Mouse (Mus musculus) heart, adult 2 months (tissue): ENCODE results near the gene Kcnj13. TPM values are rescaled to one million over a fixed set of nuclear protein-coding genes. Genes with fewer than 3 reads are reported as not detected.

ENCODE experiments used
- DNase-seq, 2 experiments: peaks; one replicate each; pipeline ENCODE4 v3.0.0; 2021
- H3K27ac ChIP-seq: fragments of 200-600 bp; 2 replicates; pipeline ENCODE4 v1.8.1; 2022
- H3K27me3 ChIP-seq: fragments of 200-500 bp; 2 replicates; pipeline ENCODE4 v1.6.1; 2012; ENCODE audit warnings: mild to moderate bottlenecking, low read length, inconsistent platforms, mixed read lengths; ENCODE audit not compliant: control insufficient read depth, insufficient read depth
- H3K36me3 ChIP-seq: fragments of 200-500 bp; 2 replicates; pipeline ENCODE4 v1.6.1; 2012; ENCODE audit warnings: low read length, inconsistent platforms; ENCODE audit not compliant: control insufficient read depth, insufficient read depth
- H3K4me1 ChIP-seq: fragments of 200-500 bp; 2 replicates; pipeline ENCODE4 v1.6.1; 2011; ENCODE audit warnings: low read length; ENCODE audit not compliant: control insufficient read depth, insufficient read depth
- H3K4me3 ChIP-seq: fragments of 200-600 bp; 2 replicates; pipeline ENCODE4 v1.8.1; 2022
- H3K79me2 ChIP-seq: fragments of 200-500 bp; replicated peaks from 2 replicates; pipeline ENCODE4 v1.6.1; 2012; ENCODE audit warnings: mild to moderate bottlenecking, inconsistent platforms, low read length, moderate library complexity, mixed read lengths; ENCODE audit not compliant: control insufficient read depth, insufficient read depth
- H3K9ac ChIP-seq: fragments of 200-500 bp; 2 replicates; pipeline ENCODE4 v1.6.1; 2012; ENCODE audit warnings: low read depth, mild to moderate bottlenecking, control low read depth, inconsistent platforms, low read length, mixed read lengths
- CTCF ChIP-seq: fragments of 200-600 bp; IDR thresholded peaks from 2 replicates; pipeline ENCODE4 v1.8.1; 2022; ENCODE audit warnings: antibody characterized with exemption, mild to moderate bottlenecking, moderate library complexity
- EP300 ChIP-seq: fragments of 200-500 bp; IDR thresholded peaks from 2 replicates; pipeline ENCODE4 v1.6.1; 2011; ENCODE audit warnings: low read depth, low read length, control low read depth; ENCODE audit not compliant: insufficient read depth
- POLR2A ChIP-seq: fragments of 200-500 bp; IDR thresholded peaks from 2 replicates; pipeline ENCODE4 v1.6.1; 2011; ENCODE audit warnings: mild to moderate bottlenecking, low read depth, low read length, control low read depth; ENCODE audit not compliant: insufficient read depth
- WGBS: fragments of 180-500 bp; shearing (Covaris S2); methylation state at CpG from one replicate; pipeline ENCODE4 v1.1.7; 2018; 5-methylcytosine and 5-hydroxymethylcytosine counted together
- intact Hi-C: fragments of 180-260 bp; cut with DNase I; formaldehyde crosslinking; loops from one replicate; pipeline ENCODE4 v1.15.1; 2025
- polyA plus RNA-seq: library from polyadenylated mRNA; depleted of rRNA; stranded (reverse); fragments of >200 nt; gene quantifications from 2 replicates; pipeline ENCODE4 v1.2.3, GENCODE M21; 2012
- total RNA-seq, 2 experiments: library from RNA; stranded (reverse); gene quantifications; 2 replicates each; pipeline ENCODE4 v1.2.3; 2021

Kcnj13 gene
- total and polyA plus RNA-seq, 3 experiments = 0.29 TPM; not detected in 2

- DNase-seq = no peak
- H3K27ac ChIP-seq = no peak overlapping the region
- intact Hi-C loops = no loop called here
- no peaks in the 10 kb centered on the region for H3K27me3 ChIP-seq
- no peaks in the 10 kb centered on the region for H3K4me1 ChIP-seq
- 90% methylated on average over 1 of the region's 1 CpGs for WGBS
- TF ChIP-seq EP300 (no peak), POLR2A (no peak), CTCF (no peak)
- peaks cover 4% of the 10 kb centered on the region for H3K36me3 ChIP-seq
- no peak overlapping the region for H3K9ac ChIP-seq
- H3K79me2 ChIP-seq = no peaks in the 10 kb centered on the region
- H3K4me3 ChIP-seq = no peak overlapping the region
Observed at GRCm38 (mm10) chr1:87404710-87405109, 10.2 kb upstream of the Kcnj13 start.

- H3K4me1 ChIP-seq = 0 out of 2 replicates have a peak, but pooled peaks cover 2% of the 10 kb centered on the region
- H3K4me3 ChIP-seq = no peak overlapping the region
- no peaks in the 10 kb centered on the region for H3K79me2 ChIP-seq
- H3K36me3 ChIP-seq = no peaks in the 10 kb centered on the region
- no peak for TF ChIP-seq POLR2A
- 61% methylated on average over 7 of the region's 7 CpGs for WGBS
- no peak overlapping the region for H3K27ac ChIP-seq
- H3K9ac ChIP-seq = no peak overlapping the region
- H3K27me3 ChIP-seq = no peaks in the 10 kb centered on the region
- intact Hi-C loops = no loop called here
- DNase-seq = no peak
Observed at GRCm38 (mm10) chr1:87396923-87397586, 2.5 kb upstream of the Kcnj13 start.

GRCm38 (mm10) chr1:87393444-87394195, 909 bp downstream of the Kcnj13 start:
- WGBS = 80% methylated on average over 3 of the region's 3 CpGs

GRCm38 (mm10) chr1:87386436-87387092, 8.0 kb downstream of the Kcnj13 start:
- H3K4me1 ChIP-seq = no peaks in the 10 kb centered on the region
- DNase-seq = no peak
- intact Hi-C loops = no loop called here

More at GRCm38 (mm10) chr1:87393444-87394195, 909 bp downstream of the Kcnj13 start:
- intact Hi-C loops = no loop called here
- no peak overlapping the region for H3K4me3 ChIP-seq
- no peak overlapping the region for H3K27ac ChIP-seq
- no peaks in the 10 kb centered on the region for H3K36me3 ChIP-seq
- H3K27me3 ChIP-seq = no peaks in the 10 kb centered on the region
- H3K4me1 ChIP-seq = 0 out of 2 replicates have a peak, but pooled peaks cover 2% of the 10 kb centered on the region
- DNase-seq = no peak
- TF ChIP-seq EP300 = no peak
- no peak for TF ChIP-seq CTCF
- no peak for TF ChIP-seq POLR2A
- no peaks in the 10 kb centered on the region for H3K79me2 ChIP-seq
- H3K9ac ChIP-seq = no peak overlapping the region

GRCm38 (mm10) chr1:87381152-87381551, 13.4 kb downstream of the Kcnj13 start:
- DNase-seq = no peak
- TF ChIP-seq POLR2A = no peak
- no peak for TF ChIP-seq EP300
- no peak for TF ChIP-seq CTCF
- intact Hi-C loops = no loop called here
- WGBS = 93% methylated on average over 3 of the region's 3 CpGs
- Histone ChIP-seq H3K36me3 (peaks cover 4% of the 10 kb centered on the region; the same call in 1 of the 2 replicates), H3K9ac (no peak overlapping the region), H3K4me1 (no peaks in the 10 kb centered on the region), H3K79me2 (no peaks in the 10 kb centered on the region), H3K27ac (no peak overlapping the region), H3K27me3 (no peaks in the 10 kb centered on the region), H3K4me3 (no peak overlapping the region)

More at GRCm38 (mm10) chr1:87386436-87387092, 8.0 kb downstream of the Kcnj13 start:
- H3K79me2 ChIP-seq = no peaks in the 10 kb centered on the region; the same call in 1 of the 2 replicates
- WGBS = 77% methylated on average over 9 of the region's 9 CpGs
- TF ChIP-seq EP300 (no peak), CTCF (no peak), POLR2A (no peak)
- H3K27me3 ChIP-seq = no peaks in the 10 kb centered on the region
- no peak overlapping the region for H3K4me3 ChIP-seq
- H3K9ac ChIP-seq = no peak overlapping the region
- no peak overlapping the region for H3K27ac ChIP-seq
- no peaks in the 10 kb centered on the region for H3K36me3 ChIP-seq
